Mouse (Mus musculus) G1E (cell line): Measurements from ENCODE around the gene Ing1.

Source experiments
- CTCF ChIP-seq: IDR thresholded peaks from 2 replicates; pipeline ENCODE4 v1.5.1; 2012; ENCODE audit warnings: low read depth, low read length, inconsistent platforms, mixed read lengths
- GATA1 ChIP-seq: IDR thresholded peaks from 2 replicates; pipeline ENCODE4 v1.6.1; 2012; ENCODE audit warnings: borderline replicate concordance, low read length, inconsistent platforms, mixed read lengths
- POLR2AphosphoS5 ChIP-seq: IDR thresholded peaks from 2 replicates; pipeline ENCODE4 v1.6.1; 2012; ENCODE audit warnings: low read depth, low read length, inconsistent platforms; ENCODE audit not compliant: insufficient replicate concordance

- TF ChIP-seq CTCF: no peak
- TF ChIP-seq POLR2AphosphoS5: no peak
- TF ChIP-seq GATA1: no peak
These were observed 15.2 kb upstream of the Ing1 start for GRCm38 (mm10) chr8:11540182-11540581.
